In genomic region chr5:125807861-125808260, GRCm38 (mm10) we compare ENCODE assay signal across 17 mouse cellular contexts.
"Had no signal": no experiment of that assay in that cellular context is flagged by ENCODE, and none has a peak within 500 bp of the region (broad histone marks: within the 10 kb centered on the region; RNA-seq: fewer than 3 reads in every experiment).

No protein-coding gene starts in this region.

- H3K4me2 ChIP-seq: lung, embryonic 15.5 days; midbrain, embryonic 11.5 days; midbrain, embryonic 13.5 days; midbrain, embryonic 15.5 days; neural tube, embryonic 12.5 days; stomach, embryonic 15.5 days had no signal

- H3K36me3 ChIP-seq: lung, embryonic 15.5 days; midbrain, embryonic 13.5 days; midbrain, embryonic 15.5 days; neural tube, embryonic 12.5 days; stomach, embryonic 15.5 days had no signal

- H3K4me1 ChIP-seq: lung, embryonic 15.5 days; megakaryocyte, embryonic 14.5 days; midbrain, embryonic 15.5 days; neural tube, embryonic 12.5 days; stomach, embryonic 15.5 days had no signal

- H3K27me3 ChIP-seq: lung, embryonic 15.5 days; megakaryocyte, embryonic 14.5 days; midbrain, embryonic 13.5 days; midbrain, embryonic 15.5 days; neural tube, embryonic 12.5 days; stomach, embryonic 15.5 days had no signal

- DNase-seq: lung, adult 2 months; lung, postnatal 14 days; lung, postnatal 36 days; right cerebral cortex, postnatal 14 days; thymus, adult 2 months; thymus, postnatal 25 days; thymus, postnatal 4 days had no signal

- H3K4me3 ChIP-seq: lung, embryonic 15.5 days; megakaryocyte, embryonic 14.5 days; midbrain, embryonic 13.5 days; midbrain, embryonic 15.5 days; neural tube, embryonic 12.5 days; stomach, embryonic 15.5 days had no signal

- H3K9ac ChIP-seq: lung, embryonic 15.5 days; midbrain, embryonic 13.5 days; midbrain, embryonic 15.5 days; neural tube, embryonic 12.5 days; stomach, embryonic 15.5 days had no signal

- ATAC-seq: lung, postnatal 0 days; midbrain, embryonic 13.5 days; midbrain, embryonic 15.5 days had no signal

- H3K27ac ChIP-seq: lung, embryonic 15.5 days; macrophage; midbrain, embryonic 13.5 days; midbrain, embryonic 15.5 days; neural tube, embryonic 12.5 days; stomach, embryonic 15.5 days; stomach, postnatal 0 days had no signal

- H3K9me3 ChIP-seq: lung, embryonic 15.5 days; midbrain, embryonic 13.5 days; midbrain, embryonic 15.5 days; neural tube, embryonic 12.5 days; stomach, embryonic 15.5 days had no signal
